Mouse (Mus musculus) intestine, postnatal 0 days (tissue): ENCODE data around the gene Snapin. TPM values are rescaled to one million over a fixed set of nuclear protein-coding genes. Genes with fewer than 3 reads are reported as not detected.

ENCODE experiments used
- ATAC-seq: fragments of 200-750 bp; cut with Nextera tagmentation; 2 replicates; pipeline ENCODE4 v1.8.0; 2017; ENCODE audit warnings: mild to moderate bottlenecking, moderate TSS enrichment, moderate library complexity
- H3K27ac ChIP-seq: fragments of 300-500 bp; sonication (generic); 2 replicates; pipeline ENCODE4 v1.5.1; 2014; ENCODE audit warnings: mild to moderate bottlenecking, low read depth, low read length, moderate library complexity
- H3K27me3 ChIP-seq: fragments of 300-500 bp; sonication (generic); replicated peaks from 2 replicates; pipeline ENCODE4 v1.6.1; 2014; ENCODE audit warnings: low read length, mixed read lengths; ENCODE audit not compliant: control insufficient read depth, insufficient read depth
- H3K36me3 ChIP-seq: fragments of 300-500 bp; sonication (generic); 2 replicates; pipeline ENCODE4 v1.6.1; 2014; ENCODE audit warnings: mild to moderate bottlenecking, moderate library complexity; ENCODE audit not compliant: control insufficient read depth, insufficient read depth
- H3K4me1 ChIP-seq: fragments of 300-500 bp; sonication (generic); replicated peaks from 2 replicates; pipeline ENCODE4 v1.6.1; 2014; ENCODE audit warnings: antibody characterized with exemption, low read length, mixed read lengths; ENCODE audit not compliant: control insufficient read depth, insufficient read depth
- H3K4me2 ChIP-seq: fragments of 300-500 bp; sonication (generic); replicated peaks from 2 replicates; pipeline ENCODE4 v1.6.1; 2014; ENCODE audit warnings: low read depth, mild to moderate bottlenecking, moderate library complexity
- H3K4me3 ChIP-seq: fragments of 300-500 bp; sonication (generic); 2 replicates; pipeline ENCODE4 v1.5.1; 2014; ENCODE audit warnings: low read depth, low read length
- H3K9ac ChIP-seq: fragments of 300-500 bp; sonication (generic); 2 replicates; pipeline ENCODE4 v1.6.1; 2014; ENCODE audit warnings: mild to moderate bottlenecking, low read depth, low read length
- H3K9me3 ChIP-seq: fragments of 300-500 bp; sonication (generic); 2 replicates; pipeline ENCODE4 v1.6.1; 2016; ENCODE audit warnings: mixed run types; ENCODE audit not compliant: control insufficient read depth
- CTCF ChIP-seq: sonication (generic); IDR thresholded peaks from 2 replicates; pipeline ENCODE4 v1.5.1; 2016; ENCODE audit warnings: low read depth, mild to moderate bottlenecking, control low read depth, antibody characterized with exemption, moderate library complexity
- WGBS: fragments of 180-500 bp; shearing (Covaris S2); extraction: QIAGEN DNeasy Blood & Tissue Kit; methylation state at CpG from one replicate; pipeline ENCODE4 v1.1.7; 2014; 5-methylcytosine and 5-hydroxymethylcytosine counted together
- polyA plus RNA-seq: library from polyadenylated mRNA; unstranded; fragments of >200 nt; fragmentation: Nextera tagmentation; extraction: Ambion mirVana; gene quantifications from 2 replicates; pipeline ENCODE4 v1.2.1, GENCODE M21; 2015

Snapin gene
- polyA plus RNA-seq, 1 experiment from 2014 or later: 53.1 TPM

DNA sequence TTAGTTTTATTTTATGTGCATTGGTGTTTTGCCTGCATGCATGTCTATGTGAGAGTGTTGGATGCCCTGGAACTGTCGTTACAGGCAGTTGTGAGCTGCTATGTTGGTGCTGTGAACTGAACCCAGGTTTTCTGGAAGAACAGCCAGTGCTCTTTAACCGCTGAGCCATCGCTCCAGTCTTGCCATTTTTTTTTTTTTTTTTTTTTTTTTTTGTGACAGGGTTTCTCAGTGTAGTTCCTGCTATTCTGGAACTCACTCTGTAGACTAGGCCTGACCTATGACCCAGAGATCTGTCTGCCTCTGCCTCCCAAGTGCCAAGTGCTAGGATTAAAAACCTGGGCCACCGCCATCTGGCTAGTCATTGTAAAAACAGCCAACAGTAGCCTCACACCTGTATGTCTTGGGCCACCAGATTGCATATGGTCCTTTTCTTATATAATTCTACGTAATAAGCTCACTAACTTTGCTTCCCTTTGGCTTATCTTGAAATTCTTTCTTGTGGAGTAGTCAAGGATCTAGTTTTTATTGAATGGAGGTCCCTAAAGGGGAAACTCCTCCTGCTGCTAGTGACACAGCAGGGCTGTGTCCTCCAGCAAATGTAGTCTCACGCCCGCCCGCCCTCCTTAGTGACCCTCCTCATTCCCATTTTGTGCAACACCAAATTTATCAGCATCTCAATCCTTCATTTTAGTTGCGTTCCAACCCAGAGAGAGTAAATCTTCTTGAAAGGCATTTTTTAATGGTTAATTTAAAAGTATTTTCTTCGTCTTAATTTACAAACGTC, 45.2 kb downstream of the Snapin start:
- WGBS: 66% methylated on average over 11 of the region's 11 CpGs
- no peak overlapping the region for H3K4me3 ChIP-seq
- H3K9me3 ChIP-seq: no peaks in the 10 kb centered on the region
- 0 out of 2 replicates have a peak overlapping the region, but pooled peaks have one; percentile 38 for H3K9ac ChIP-seq
- H3K4me2 ChIP-seq: peak overlapping the region; percentile 64
- H3K27me3 ChIP-seq: no peaks in the 10 kb centered on the region
- no peaks in the 10 kb centered on the region for H3K36me3 ChIP-seq
- ATAC-seq: no peak
- H3K4me1 ChIP-seq: 0 out of 2 replicates have a peak, but pooled peaks cover 4% of the 10 kb centered on the region
- H3K27ac ChIP-seq: 0 out of 2 replicates have a peak overlapping the region, but pooled peaks have one; percentile 76
- no peak for TF ChIP-seq CTCF

DNA sequence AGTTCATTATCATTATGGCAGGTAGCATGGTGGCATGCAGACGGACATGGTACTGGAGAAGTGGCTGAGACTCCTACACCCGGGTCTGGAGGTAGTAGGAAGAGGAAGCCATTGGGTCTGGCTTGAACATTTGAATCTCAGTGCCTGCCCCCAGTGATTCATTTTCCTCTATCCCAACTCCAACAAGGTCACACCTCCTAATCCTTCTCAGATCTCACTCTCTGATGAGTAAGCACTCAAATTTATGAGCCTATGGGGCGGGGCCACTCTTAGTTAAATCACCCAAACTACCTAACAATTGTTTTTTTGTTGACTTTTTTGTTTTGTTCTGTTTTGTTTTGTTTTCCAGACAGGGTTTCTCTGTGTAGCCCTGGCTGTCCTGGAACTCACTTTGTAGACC, 46.9 kb downstream of the Snapin start:
- Histone ChIP-seq H3K9me3 (no peaks in the 10 kb centered on the region), H3K4me2 (no peak overlapping the region), H3K4me3 (no peak overlapping the region), H3K4me1 (0 out of 2 replicates have a peak, but pooled peaks cover 4% of the 10 kb centered on the region), H3K27ac (no peak overlapping the region), H3K9ac (no peak overlapping the region), H3K36me3 (no peaks in the 10 kb centered on the region), H3K27me3 (no peaks in the 10 kb centered on the region)
- no peak for ATAC-seq
- WGBS: 95% methylated on average over 3 of the region's 3 CpGs
- no peak for TF ChIP-seq CTCF

DNA sequence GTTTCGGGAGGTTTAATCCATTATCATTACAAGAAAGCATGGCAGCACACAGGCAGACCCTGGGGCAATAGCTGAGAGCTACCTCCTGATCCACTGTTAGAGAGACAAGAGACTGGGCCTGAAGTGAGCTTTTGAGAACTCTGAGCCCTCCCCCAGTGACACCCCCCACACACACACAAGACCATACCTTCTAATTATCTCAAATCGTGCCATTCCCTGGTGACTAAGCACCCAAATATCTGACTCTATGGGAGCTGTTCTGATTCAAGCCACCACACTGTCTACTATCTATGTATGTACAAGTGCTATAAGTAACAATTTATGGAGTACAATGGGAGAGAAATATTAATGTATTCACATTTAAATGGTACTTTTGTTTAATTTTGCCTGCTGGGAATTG, 50.1 kb downstream of the Snapin start:
- no peaks in the 10 kb centered on the region for H3K36me3 ChIP-seq
- 83% methylated on average over 2 of the region's 2 CpGs for WGBS
- no peak overlapping the region for H3K4me3 ChIP-seq
- H3K4me2 ChIP-seq: no peak overlapping the region
- H3K27me3 ChIP-seq: no peaks in the 10 kb centered on the region
- H3K4me1 ChIP-seq: no peaks in the 10 kb centered on the region
- H3K27ac ChIP-seq: no peak overlapping the region
- no peak for TF ChIP-seq CTCF
- no peak for ATAC-seq
- H3K9ac ChIP-seq: no peak overlapping the region
- H3K9me3 ChIP-seq: no peaks in the 10 kb centered on the region

Other genes with a start within 250 kb of the Snapin start
- gene Creb3l4, start 247.5 kb downstream of the Snapin start, polyA plus RNA-seq: 7.5 and 8.6 TPM in 2 replicates
- 153 and 158 TPM in 2 replicates for gene Slc39a1, start 242.9 kb downstream of the Snapin start, polyA plus RNA-seq
- gene Crtc2, start 236.9 kb downstream of the Snapin start, polyA plus RNA-seq: 12.2 and 14.9 TPM in 2 replicates
- 0.93 and 0.94 TPM in 2 replicates for gene Dennd4b, start 225.8 kb downstream of the Snapin start, polyA plus RNA-seq
- gene Gatad2b, start 197.9 kb downstream of the Snapin start, polyA plus RNA-seq: 4.7 and 6.6 TPM in 2 replicates
- gene Slc27a3, start 101.1 kb downstream of the Snapin start, polyA plus RNA-seq: 2.5 and 2.9 TPM in 2 replicates
- gene Ints3, start 57.4 kb downstream of the Snapin start, polyA plus RNA-seq: 8.8 and 9.7 TPM in 2 replicates
- gene Npr1, start 25.2 kb downstream of the Snapin start, polyA plus RNA-seq: 3.4 and 4.2 TPM in 2 replicates
- 38.3 and 40.7 TPM in 2 replicates for gene Ilf2, start 14.9 kb downstream of the Snapin start, polyA plus RNA-seq
- 61.3 and 63.7 TPM in 2 replicates for gene Chtop, start 18.5 kb upstream of the Snapin start, polyA plus RNA-seq
- 1,091 and 1,109 TPM in 2 replicates for gene S100a1, start 23.4 kb upstream of the Snapin start, polyA plus RNA-seq
- 70.3 and 78.7 TPM in 2 replicates for gene S100a13, start 23.4 kb upstream of the Snapin start, polyA plus RNA-seq
- 0.61 and 1.1 TPM in 2 replicates for gene S100a14, start 35.8 kb upstream of the Snapin start, polyA plus RNA-seq
- gene S100a16, start 46.2 kb upstream of the Snapin start, polyA plus RNA-seq: 61.6 and 69.1 TPM in 2 replicates
- gene S100a3, start 69.5 kb upstream of the Snapin start, polyA plus RNA-seq: 0.18 and 0.37 TPM in 2 replicates
- not detected in 2 replicates for gene S100a2, start 99.2 kb upstream of the Snapin start, polyA plus RNA-seq
- gene Gm42674, start 110.9 kb upstream of the Snapin start, polyA plus RNA-seq: not detected in 2 replicates
- 8.6 and 8.7 TPM in 2 replicates for gene S100a4, start 112.7 kb upstream of the Snapin start, polyA plus RNA-seq
- gene S100a5, start 117.5 kb upstream of the Snapin start, polyA plus RNA-seq: 4.1 and 5.6 TPM in 2 replicates
- 374 and 424 TPM in 2 replicates for gene S100a6, start 121.8 kb upstream of the Snapin start, polyA plus RNA-seq
- gene S100a7a, start 163.0 kb upstream of the Snapin start, polyA plus RNA-seq: 0.12 TPM in 1 of 2 replicates, not detected in the other
- 2.7 and 4.6 TPM in 2 replicates for gene S100a8, start 177.9 kb upstream of the Snapin start, polyA plus RNA-seq
- 2.8 and 3.3 TPM in 2 replicates for gene S100a9, start 204.7 kb upstream of the Snapin start, polyA plus RNA-seq
- not detected in 2 replicates for gene Pglyrp4, start 235.9 kb upstream of the Snapin start, polyA plus RNA-seq